Mouse (Mus musculus) spleen, embryonic (tissue): ENCODE results near the gene Tubgcp2.

Experiments used
- CTCF ChIA-PET: fragments of 350-600 bp; sonication (Branson Sonifier 250); formaldehyde crosslinking; loops from one replicate; lab custom pipeline; 2022; lab: Charles Lee

Gene Tubgcp2

DNA sequence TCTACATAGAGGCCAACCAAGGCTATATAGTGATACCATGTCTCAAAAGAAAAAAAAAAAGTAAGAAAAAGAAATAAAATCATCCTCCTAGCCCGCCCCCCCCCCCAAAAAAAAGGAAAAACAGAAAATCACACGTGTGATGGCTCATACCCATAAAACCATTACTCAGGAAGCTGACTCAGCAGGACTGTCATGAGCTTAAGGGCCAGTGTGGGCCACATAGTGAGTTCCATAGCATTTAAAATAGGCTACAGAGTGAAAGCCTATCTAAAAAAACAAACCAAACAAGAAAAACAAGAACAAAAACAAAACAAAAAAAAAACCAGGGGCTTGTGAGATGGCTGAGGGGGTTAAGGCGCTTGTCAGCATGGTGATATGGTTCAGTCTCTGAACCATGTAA, 55.7 kb downstream of the Tubgcp2 start:
- CTCF ChIA-PET: interaction anchor here (0.6 to 1.2 kb wide), 2 partner anchors 11 to 23 kb away, joined by 3 to 12 read pairs; no protein-coding TSS in a partner anchor

DNA sequence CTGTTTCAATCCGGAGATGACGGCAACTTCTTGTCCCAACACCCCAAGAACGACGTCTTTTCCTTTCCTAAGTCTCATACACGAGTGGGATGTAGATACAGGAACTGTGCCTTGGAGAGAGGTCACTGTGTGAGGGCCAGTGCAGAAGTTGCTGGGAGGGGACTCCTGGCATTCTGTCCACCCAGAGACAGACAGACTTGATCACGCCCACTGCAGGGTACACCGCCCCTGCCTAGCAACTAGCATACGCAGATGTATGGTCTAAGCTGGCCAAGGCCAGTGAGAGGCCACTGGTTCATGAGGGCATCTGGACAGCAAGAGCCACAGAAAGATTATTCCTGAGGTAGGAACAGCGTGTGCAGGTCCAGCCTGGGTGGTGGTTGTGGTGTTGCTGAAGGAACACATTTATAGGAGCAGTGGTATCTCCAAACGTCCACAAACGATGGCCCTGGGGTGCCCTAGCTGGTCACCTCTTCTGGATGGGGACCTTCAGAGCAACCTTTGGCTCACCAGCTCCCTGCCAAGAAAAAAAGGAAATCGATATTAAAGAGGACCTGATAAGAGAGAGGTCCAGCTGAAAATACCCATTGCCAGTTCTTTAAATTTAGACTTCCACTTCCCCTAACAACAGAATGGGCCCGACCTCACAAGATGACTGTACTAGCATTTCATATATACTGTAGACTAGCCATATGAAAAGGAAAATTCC, 57.3 kb downstream of the Tubgcp2 start:
- CTCF ChIA-PET: interaction anchor here (1.2 kb wide), 1 partner anchor 10 kb away, joined by 3 read pairs; no protein-coding TSS in a partner anchor

DNA sequence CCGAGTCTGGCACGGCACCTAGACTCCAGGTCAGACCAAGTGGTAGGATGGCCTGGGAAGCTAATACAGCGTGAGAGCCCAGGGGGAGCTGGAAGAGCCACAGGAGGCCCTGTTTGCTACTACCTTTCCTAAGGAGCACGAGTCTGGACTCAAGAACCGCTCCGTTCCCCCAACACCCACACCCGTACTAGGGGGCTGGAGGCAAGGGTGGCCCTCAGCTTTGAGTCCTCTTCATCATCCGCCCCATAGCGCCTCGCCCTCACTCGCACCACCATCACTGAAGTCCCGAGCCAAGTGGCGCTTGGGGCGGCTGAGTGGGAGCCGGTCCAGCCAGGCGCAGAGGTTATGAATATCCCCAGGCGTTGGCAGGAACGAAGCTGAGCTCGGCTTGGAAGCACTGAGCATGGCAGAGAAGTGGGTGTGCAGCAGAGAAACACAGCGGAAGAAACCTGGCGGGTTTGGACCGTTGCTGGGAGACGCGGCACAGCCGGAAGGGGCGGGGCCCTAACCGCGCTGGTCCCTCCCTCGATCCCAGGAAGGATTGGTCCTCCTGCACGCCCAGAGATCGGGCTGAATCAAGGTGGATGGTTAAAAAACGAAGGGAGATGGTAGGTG, 58.1 kb downstream of the Tubgcp2 start, which contains the start of gene 6430531B16Rik:
6430531B16Rik (minus strand) TSS at position 478 of the 615 bp plus-strand sequence.
- CTCF ChIA-PET: no interaction called here

DNA sequence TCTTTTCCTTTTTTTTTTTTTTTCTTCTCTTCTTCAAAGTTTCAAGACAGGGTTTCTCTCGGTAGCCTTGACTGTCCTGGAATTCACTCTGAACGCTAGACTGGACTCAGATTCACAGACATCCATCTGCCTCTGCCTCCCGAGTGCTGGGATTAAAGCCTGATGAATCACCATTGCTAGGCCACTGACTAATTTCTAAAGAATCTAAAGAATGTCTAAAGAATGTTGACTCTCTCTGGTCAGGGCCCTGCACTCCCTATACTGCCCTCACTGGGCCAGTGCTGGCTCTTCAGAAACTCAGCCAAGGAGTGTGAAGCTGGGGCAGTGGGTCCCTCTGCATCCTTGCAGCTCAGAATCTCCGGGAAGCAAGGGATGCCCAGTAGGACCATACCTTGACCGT, 61.0 kb downstream of the Tubgcp2 start:
- CTCF ChIA-PET: interaction anchor here (0.5 kb wide), 1 partner anchor 133 kb away, joined by 15 read pairs; no protein-coding TSS in a partner anchor

DNA sequence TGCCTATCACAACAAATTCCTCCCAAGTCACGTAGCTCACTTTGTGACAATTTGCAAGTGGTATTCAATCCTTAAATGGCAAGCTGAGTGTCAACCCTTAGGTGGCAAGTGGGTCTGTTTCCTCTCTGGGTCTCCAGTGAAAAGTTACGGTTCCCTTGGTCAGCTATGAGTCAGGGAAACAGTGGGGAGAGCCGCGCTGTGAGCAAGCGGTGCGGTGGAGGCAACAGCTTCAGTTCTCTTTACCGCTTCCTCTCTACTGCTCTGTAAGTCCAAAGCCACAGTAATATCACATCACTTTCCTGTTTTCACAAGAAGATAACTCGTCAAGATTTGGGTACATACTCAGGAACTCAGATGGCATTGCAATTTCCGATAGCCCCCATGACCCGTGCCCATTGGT, 62.2 kb downstream of the Tubgcp2 start:
- CTCF ChIA-PET: interaction anchor here (0.7 kb wide), 1 partner anchor 20 kb away, joined by 3 read pairs; no protein-coding TSS in a partner anchor

DNA sequence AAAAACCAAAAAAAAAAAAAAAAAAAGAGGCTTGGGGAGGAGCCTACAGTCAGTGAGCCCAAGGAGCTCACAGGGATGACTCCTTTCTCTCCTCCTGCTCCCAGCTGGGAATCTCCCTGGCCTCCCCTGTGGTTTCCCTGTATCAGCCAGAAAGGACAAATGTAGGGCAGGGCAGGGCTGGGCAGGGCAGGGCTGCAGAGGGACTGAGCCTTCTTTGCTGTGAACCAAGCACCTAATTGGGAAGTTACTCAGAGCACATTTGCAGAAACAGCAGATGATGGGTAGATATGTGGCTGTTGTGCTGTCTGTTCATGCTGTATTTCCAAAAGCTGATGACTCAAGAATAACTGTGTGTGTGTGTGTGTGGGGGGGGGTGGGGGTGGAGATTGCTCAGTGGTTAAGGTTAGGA, 63.5 kb downstream of the Tubgcp2 start:
- CTCF ChIA-PET: no interaction called here

DNA sequence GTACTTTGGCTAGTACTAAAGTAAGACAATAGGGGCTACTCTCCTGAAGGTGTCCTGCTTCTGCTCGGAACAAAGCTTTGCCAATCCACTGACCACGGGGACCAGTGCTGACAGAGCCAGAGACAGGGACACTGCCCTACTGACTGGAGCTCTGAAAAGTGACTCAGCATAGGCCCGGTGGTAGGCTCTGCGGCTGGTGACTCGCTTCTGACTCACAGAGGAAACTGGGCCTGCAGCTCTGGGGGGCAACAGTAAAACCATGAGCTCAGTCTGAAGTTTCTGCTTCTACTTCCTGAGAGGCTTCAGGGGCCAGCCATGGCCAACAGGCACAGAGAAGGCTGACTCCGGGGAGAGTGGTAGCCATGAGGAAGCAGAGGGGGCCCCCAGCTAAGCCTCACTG, 65.0 kb downstream of the Tubgcp2 start:
- CTCF ChIA-PET: interaction anchor here (0.6 to 2.2 kb wide), 2 partner anchors 20 to 23 kb away, joined by 6 to 7 read pairs; no protein-coding TSS in a partner anchor

DNA sequence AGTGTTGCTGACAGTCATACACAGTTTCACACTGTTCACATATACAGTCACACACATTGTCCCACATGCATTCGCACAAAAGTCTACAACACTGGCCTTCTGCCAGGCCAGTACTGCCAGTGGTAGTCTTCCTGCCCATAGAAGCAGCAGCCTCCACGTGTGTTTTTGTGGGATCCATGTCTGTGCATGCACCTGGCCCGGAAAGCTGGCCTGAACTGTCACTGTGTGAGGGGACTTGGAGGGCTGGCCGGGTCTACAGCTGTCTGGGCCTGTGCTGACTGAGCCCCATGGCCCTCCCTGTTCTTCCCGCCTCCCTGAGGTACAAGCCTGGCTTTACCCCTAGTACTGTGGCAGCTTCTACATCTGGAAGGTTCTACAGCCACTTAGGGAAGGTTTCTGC, 65.5 kb downstream of the Tubgcp2 start:
- CTCF ChIA-PET: interaction anchor here (2.2 kb wide), 1 partner anchor 24 kb away, joined by 7 read pairs; no protein-coding TSS in a partner anchor

DNA sequence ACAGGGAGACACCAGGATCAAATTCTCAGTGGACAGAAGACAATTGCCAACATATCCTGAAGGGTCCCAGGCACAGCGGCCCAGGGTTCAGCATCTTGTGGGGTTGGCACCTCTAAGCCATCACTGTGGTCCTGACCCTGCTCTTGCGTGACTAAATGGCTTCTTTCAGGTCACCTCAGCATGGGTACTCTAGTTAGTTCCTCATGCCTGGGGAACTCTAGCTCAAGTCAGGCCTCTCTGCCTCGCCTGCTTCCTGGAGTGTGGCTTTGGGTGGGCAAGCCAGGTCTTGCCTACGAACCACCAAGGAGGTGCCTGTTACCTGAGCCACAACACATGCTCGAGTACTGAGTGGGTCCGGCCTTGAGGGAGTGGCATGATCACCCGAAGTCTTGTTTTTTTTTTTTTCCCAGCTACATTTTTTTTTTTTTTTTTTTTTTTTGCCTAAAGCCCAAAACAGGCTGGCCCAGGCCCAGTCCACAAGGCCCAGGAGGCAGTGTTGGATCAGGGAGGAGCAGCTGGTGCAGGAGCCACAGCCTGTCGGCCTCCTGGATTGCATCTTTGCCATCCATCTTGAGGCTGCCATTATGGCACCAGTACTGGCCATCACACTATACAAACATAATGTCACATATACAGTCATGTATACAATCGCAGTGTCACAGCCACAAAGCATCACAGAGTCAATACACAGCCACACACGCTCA, 66.1 kb downstream of the Tubgcp2 start:
- CTCF ChIA-PET: interaction anchor here (0.8 to 2.2 kb wide), 3 partner anchors 10 to 25 kb away, joined by 3 to 7 read pairs (median 3); no protein-coding TSS in a partner anchor

DNA sequence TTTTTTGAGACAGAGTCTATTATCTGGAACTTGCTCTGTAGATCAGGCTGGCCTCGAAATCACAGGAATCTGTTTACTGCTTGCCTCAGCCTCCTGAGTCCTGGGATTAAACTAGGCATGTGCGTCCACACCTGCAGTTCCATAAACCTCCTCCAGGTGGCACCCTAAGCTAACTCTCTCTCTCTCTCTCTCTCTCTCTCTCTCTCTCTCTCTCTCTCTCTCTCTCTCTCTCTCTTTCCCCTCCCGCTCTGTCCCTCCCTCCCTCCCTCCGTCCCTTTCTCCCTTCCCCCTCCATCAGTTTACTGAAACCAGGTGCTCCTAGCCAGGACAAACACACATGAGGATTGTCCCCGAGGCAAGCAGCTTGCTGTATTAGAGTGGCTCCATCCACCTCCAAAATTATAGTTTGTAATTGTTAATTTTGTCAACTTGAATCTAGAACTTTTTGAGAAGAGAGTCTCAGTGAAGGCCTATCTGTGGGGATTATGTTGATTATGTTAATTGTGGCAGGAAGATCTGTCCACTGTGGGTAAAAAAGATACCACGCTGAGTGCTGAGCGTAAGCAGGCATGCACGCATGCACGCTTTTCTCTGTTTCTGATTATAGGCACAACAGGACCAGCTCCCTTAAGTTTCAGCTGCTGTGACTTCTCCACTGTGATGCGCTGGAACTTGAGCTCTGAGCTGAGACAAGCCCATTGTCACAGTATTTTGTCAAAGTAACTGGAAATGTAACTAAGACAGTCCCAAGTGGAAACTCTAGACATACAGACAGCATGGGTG, 66.9 kb downstream of the Tubgcp2 start:
- CTCF ChIA-PET: interaction anchor here (0.6 to 2.2 kb wide), 8 partner anchors 10 to 220 kb away, joined by 3 to 11 read pairs (median 3); no protein-coding TSS in a partner anchor

DNA sequence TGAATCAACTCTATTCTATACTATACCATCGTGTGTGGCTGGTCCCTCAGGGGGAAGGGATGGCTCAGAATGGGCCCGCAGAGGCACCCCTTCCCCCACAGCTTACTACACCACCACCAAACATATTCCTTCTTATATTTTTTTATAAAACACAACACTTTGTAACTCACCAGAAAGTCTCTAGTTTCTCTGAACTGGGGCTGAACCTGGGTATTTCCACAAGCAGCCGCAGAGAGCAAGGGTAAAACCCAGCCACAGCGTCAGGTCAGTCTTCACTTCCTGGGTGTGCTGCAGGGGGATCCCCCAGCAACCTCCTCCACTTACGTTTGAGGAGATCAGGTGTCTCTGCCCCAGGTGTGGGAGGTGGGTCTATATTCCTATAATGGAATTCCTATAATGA, 68.0 kb downstream of the Tubgcp2 start:
- CTCF ChIA-PET: interaction anchor here (0.7 to 1.5 kb wide), 3 partner anchors 19 to 60 kb away, joined by 3 to 4 read pairs (median 4); no protein-coding TSS in a partner anchor

DNA sequence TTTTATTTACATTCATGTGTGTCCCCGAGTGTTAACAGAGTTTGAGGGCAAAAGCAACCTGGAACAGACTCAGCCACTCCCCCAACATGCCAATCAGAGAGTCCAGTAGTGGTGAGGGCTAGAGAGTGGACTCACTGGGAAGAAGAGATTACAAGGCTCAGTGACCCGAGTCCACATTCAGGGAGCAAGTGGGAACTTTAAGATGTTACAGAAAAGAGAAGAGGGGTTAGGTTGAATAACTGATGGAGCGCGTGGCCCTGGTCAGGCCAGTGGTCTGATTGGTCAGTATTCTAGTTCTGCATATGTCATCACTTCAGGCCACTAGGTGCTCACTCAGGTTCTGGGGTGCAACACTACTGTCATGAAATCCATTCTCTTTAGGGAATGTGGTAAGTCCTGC, 69.3 kb downstream of the Tubgcp2 start:
- CTCF ChIA-PET: interaction anchor here (1.5 kb wide), 1 partner anchor 28 kb away, joined by 4 read pairs; no protein-coding TSS in a partner anchor

DNA sequence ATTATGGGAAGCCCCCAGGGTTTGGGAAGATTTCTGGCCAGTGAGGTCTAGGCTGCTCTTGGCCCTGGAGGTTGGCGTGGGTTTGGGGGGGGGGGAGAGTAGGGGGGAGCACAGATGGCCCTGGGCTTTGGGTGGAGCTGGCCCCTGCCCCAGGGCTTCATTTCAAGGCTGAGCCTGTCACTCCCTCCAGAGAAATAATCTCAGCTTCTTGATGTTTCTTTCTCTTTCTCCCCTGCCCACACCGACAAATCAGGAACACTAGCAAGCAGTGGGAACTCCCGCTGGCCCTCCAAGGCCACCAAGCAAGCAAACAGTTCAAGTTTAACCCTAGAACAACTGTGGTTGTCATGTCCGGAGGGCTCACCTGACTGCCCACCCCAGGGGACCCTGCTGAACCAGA, 72.7 kb downstream of the Tubgcp2 start:
- CTCF ChIA-PET: interaction anchor here (0.7 to 0.8 kb wide), 2 partner anchors 25 to 100 kb away, joined by 4 to 5 read pairs; no protein-coding TSS in a partner anchor

DNA sequence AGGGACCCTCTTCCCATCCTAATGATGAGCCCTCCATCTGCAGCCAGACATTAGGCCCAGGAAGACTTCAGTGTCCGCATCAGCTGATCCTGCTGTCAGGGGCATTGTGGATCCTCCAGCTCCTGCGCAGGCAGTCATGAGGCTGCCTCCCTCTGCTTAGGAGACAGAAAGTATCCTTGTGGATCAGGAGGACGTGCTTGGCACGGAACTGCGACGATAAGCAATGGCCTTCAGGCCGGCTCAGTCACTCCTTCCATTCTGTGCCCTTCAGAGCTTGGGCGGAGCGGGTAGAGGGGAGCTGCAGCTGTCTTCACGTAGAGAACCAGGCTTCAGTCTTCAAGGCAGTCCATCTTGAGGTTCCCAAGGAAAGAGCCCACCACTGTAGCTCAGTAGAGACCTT, 75.3 kb downstream of the Tubgcp2 start:
- CTCF ChIA-PET: no interaction called here

DNA sequence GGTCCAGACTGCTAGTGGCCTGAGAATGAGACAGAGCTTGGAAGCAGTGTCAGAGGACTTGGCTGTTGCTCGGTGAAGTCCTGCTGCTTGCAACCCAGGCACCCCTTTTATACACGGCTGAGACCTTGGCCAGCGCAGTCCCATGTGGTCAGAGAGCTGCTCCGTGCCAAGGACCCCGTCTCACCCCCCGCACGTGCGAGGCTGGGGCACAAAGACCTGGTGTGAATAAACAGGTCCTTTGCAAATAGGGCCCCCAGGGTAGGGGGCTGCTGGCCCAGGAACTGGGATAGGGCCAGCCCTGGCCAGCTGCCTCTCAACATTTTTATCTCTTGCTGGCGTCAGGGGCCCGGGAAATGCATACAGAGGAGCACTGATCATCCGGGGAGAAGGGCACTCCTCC, 78.5 kb downstream of the Tubgcp2 start:
- CTCF ChIA-PET: interaction anchor here (0.6 to 1.1 kb wide), 2 partner anchors 12 to 23 kb away, joined by 3 to 12 read pairs; no protein-coding TSS in a partner anchor

DNA sequence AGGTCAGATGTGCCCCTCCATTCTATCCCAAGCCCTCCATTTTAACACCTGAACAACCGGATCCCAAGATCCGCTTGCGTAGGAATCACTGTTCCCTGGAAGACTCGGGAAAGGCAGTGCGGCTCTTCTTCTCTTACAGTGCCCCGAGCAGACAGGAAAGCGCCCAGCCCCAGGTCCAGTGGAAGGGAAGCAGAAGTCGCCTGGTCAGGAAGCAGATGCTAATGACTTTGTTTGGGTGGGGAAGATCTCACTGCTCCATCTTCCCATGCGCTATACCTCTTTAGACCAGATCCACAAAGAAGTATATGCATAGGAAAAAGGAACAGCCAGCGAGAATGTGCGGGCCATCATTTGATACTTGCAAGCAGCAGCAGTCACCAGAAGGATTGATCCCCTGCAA, 79.0 kb downstream of the Tubgcp2 start:
- CTCF ChIA-PET: interaction anchor here (1.1 kb wide), 1 partner anchor 12 kb away, joined by 3 read pairs; no protein-coding TSS in a partner anchor

DNA sequence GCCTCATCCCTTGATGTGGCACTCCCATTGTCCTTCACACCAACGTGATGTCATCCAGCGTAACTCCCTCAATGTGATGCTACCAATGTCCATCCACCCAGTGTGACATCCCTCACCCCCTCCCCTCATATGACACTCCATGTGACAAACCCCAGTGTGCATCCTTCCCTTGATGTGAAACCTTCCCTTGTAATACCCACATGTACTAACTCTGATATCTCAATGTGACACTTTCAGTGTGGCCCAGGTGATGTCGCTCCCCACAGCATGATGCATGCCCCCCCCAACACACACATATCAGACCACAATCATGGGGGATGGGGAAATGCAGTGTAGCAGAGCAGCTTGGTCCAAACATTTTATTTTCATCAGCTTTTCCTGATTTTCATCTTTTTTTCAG, 79.8 kb downstream of the Tubgcp2 start:
- CTCF ChIA-PET: no interaction called here

DNA sequence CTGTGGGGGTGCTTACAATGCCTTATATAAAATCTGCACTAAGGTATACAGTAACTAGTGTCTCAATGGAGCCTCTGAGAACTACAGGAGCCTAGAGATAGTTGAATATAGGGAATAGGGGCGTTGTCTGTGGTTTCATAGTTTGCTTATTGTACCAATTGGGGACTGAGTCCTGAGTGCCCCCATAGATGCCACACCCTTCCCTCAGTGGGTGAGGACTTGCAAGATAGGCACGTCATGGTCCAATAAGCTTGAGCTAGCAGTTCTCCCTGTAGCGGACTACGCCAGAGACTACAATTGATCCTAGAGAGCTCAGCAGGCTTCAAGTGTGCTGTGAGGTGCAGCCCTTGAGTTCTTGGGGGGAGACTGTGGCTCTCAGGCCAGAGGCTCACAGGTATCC, 81.0 kb downstream of the Tubgcp2 start:
- CTCF ChIA-PET: no interaction called here

DNA sequence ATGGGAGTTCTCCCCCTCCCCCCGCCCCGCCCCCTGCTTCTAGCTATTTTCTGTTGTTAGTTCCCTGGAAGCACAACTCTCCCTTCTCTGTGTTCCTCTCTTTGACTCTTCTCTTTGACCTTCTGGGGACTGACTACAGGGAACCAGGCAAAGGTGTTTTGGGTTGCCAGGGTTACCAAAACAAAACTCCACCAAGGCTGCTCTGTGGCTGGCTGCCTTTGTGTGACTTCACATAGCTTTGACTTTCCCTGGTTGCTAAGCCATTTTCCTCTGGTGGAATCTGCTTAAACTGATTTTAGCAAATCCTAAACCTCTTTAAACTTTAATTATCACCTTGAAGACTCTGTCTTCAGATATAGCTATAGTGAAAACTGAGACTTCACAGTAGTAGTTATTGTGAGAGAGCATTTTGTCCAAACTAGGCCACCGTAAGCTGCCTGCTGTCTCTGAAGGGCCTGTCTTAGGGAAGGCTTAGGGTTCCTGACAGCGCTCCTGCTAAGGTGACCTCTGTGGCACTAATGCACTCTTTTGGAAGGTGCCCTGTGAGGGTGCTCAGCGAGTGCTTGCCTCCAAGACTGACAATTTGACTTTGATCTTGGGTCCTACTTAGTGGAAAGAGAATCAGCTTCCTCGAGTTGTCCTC, 84.4 kb downstream of the Tubgcp2 start:
- CTCF ChIA-PET: interaction anchor here (0.5 to 0.6 kb wide), 2 partner anchors 138 to 151 kb away, joined by 3 to 4 read pairs; no protein-coding TSS in a partner anchor

DNA sequence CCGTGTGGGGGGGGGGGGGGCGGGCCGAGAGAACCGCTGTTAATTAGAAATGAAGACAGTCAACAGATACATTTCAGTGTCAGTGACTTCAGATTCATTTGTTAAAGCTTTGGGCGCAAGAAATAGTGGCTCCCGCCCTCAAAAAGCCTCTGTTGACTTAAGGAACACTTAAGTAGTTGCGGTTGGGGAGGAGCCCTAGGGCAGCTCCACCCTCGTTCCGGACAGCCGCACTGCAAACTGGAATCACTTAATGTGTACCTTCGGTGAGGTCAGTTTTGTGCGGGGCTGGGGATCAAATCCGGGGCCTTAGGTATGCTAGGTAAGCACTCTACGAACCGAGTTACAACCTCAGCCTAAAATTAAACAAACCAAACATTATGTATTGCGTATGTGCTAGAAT, 85.4 kb downstream of the Tubgcp2 start:
- CTCF ChIA-PET: interaction anchor here (0.6 to 0.7 kb wide), 2 partner anchors 20 to 48 kb away, joined by 6 read pairs; no protein-coding TSS in a partner anchor
